Mouse (Mus musculus): ENCODE measurements around the gene Scoc. TPM values are rescaled to one million over a fixed set of nuclear protein-coding genes. Genes with fewer than 3 reads are reported as not detected.

Gene Scoc
- polyA plus RNA-seq, 1 experiment: 0.70 TPM

DNA sequence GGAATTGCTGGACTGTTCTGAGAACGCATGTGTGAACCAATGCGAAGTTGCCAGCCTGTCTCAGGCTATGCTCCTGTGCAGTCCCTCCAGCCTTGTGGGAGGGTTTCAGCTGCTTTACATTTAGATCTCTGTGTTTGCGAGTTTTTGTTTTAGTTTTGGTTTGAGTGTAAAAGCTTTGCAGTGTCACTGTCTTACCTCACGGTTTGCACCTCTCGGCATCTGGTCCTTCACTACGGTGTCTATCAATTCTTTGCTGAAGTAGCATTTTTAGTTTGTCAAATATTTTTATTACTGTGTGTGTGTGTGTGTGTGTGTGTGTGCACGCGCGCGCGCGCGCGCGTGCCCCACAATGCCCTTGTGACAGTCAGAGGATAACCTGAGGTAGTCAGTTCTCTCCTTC, 41.3 kb downstream of the Scoc start:
- Histone ChIP-seq H3K36me3 (ENCODE audit: control insufficient read depth) (no peaks in the 10 kb centered on the region), H3K27me3 (ENCODE audit: control insufficient read depth) (0 out of 2 replicates have a peak, but pooled peaks cover 2% of the 10 kb centered on the region), H3K9me3 (ENCODE audit: control insufficient read depth, low read length) (no peaks in the 10 kb centered on the region), H3K4me3 (replicated peaks) (no peak overlapping the region), H3K4me1 (ENCODE audit: control insufficient read depth) (peaks cover 16% of the 10 kb centered on the region)
- TF ChIP-seq GATA1 (IDR thresholded peaks at IDR 0.05; ENCODE audit: low read length) (no peak), TAL1 (IDR thresholded peaks at IDR 0.05; ENCODE audit: low read length) (no peak)

GRCm38 (mm10) chr8:83408496-83408895, 49.7 kb downstream of the Scoc start:
- no peaks in the 10 kb centered on the region for H3K36me3 ChIP-seq (ENCODE audit: control insufficient read depth)
- peaks cover 12% of the 10 kb centered on the region for H3K4me1 ChIP-seq (ENCODE audit: control insufficient read depth)
- H3K4me3 ChIP-seq (replicated peaks): no peak overlapping the region
- no peaks in the 10 kb centered on the region for H3K9me3 ChIP-seq (ENCODE audit: control insufficient read depth, low read length)
- TF ChIP-seq GATA1 (IDR thresholded peaks at IDR 0.05; ENCODE audit: low read length): no peak
- TF ChIP-seq TAL1 (IDR thresholded peaks at IDR 0.05; ENCODE audit: low read length): no peak
- no peaks in the 10 kb centered on the region for H3K27me3 ChIP-seq (ENCODE audit: control insufficient read depth)

DNA sequence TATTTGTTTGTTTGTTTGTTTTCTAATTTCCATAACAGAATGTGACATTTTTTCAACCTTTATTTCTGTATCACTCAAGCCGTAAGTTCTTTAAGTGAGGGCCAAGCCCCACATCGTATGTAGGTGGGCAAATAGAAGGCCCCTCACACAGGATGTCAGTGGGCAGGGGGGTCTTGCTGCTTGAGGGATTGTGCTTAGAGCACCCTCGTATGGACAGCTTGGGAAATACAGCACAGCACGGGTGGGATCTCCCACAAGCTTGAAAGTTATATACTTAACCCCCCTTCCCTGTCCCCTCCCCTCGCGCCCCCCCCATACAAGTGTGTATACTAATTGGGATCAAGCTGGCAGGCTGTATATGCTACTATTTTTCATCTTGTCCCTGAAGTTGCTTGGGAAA, 51.4 kb downstream of the Scoc start:
- Histone ChIP-seq H3K9me3 (ENCODE audit: control insufficient read depth, low read length) (no peaks in the 10 kb centered on the region), H3K4me1 (ENCODE audit: control insufficient read depth) (peaks cover 12% of the 10 kb centered on the region), H3K27me3 (ENCODE audit: control insufficient read depth) (no peaks in the 10 kb centered on the region; the same call in 1 of the 2 replicates), H3K36me3 (ENCODE audit: control insufficient read depth) (no peaks in the 10 kb centered on the region), H3K4me3 (replicated peaks) (no peak overlapping the region)
- TF ChIP-seq TAL1 (IDR thresholded peaks at IDR 0.05; ENCODE audit: low read length) (no peak), GATA1 (IDR thresholded peaks at IDR 0.05; ENCODE audit: low read length) (no peak)

- Histone ChIP-seq H3K27me3 (ENCODE audit: control insufficient read depth) (peaks cover under 1% of the 10 kb centered on the region; the same call in 1 of the 2 replicates), H3K4me1 (ENCODE audit: control insufficient read depth) (peaks cover 12% of the 10 kb centered on the region), H3K36me3 (ENCODE audit: control insufficient read depth) (no peaks in the 10 kb centered on the region), H3K9me3 (ENCODE audit: control insufficient read depth, low read length) (no peaks in the 10 kb centered on the region), H3K4me3 (replicated peaks) (no peak overlapping the region)
- TF ChIP-seq GATA1 (IDR thresholded peaks at IDR 0.05; ENCODE audit: low read length) (no peak), TAL1 (IDR thresholded peaks at IDR 0.05; ENCODE audit: low read length) (no peak)
Measured at GRCm38 (mm10) chr8:83405548-83405947, 52.6 kb downstream of the Scoc start.

DNA sequence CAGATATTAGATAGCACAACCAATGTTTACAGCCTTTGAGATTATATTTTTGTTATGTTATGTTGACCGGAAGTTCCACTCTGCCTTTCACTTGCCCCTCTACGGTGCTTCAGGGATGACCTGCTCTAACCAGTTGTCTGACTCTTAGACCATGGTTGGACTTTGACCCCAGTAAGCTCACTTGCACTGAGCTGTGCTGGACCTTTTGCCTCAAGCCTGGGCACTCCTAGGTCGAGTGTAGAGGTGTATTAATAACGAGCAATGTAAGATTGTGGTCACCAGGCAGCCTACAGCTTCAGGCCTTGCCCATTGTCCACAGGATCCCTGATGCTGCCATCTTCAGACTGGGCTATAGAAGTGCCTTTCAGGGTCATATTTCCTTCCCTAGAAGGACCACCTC, 60.5 kb downstream of the Scoc start:
- Histone ChIP-seq H3K4me3 (replicated peaks) (no peak overlapping the region), H3K4me1 (ENCODE audit: control insufficient read depth) (no peaks in the 10 kb centered on the region), H3K9me3 (ENCODE audit: control insufficient read depth, low read length) (peaks cover 3% of the 10 kb centered on the region), H3K27me3 (ENCODE audit: control insufficient read depth) (peaks cover 4% of the 10 kb centered on the region), H3K36me3 (ENCODE audit: control insufficient read depth) (no peaks in the 10 kb centered on the region)
- TF ChIP-seq TAL1 (IDR thresholded peaks at IDR 0.05; ENCODE audit: low read length): no peak
- TF ChIP-seq GATA1 (IDR thresholded peaks at IDR 0.05; ENCODE audit: low read length): no peak

- H3K4me3 ChIP-seq (replicated peaks): no peak overlapping the region
- no peaks in the 10 kb centered on the region for H3K4me1 ChIP-seq (ENCODE audit: control insufficient read depth)
- peaks cover 3% of the 10 kb centered on the region for H3K9me3 ChIP-seq (ENCODE audit: control insufficient read depth, low read length)
- no peak for TF ChIP-seq GATA1 (IDR thresholded peaks at IDR 0.05; ENCODE audit: low read length)
- peaks cover 6% of the 10 kb centered on the region for H3K27me3 ChIP-seq (ENCODE audit: control insufficient read depth)
- no peaks in the 10 kb centered on the region for H3K36me3 ChIP-seq (ENCODE audit: control insufficient read depth)
Measured at GRCm38 (mm10) chr8:83396680-83397079, 61.5 kb downstream of the Scoc start.

DNA sequence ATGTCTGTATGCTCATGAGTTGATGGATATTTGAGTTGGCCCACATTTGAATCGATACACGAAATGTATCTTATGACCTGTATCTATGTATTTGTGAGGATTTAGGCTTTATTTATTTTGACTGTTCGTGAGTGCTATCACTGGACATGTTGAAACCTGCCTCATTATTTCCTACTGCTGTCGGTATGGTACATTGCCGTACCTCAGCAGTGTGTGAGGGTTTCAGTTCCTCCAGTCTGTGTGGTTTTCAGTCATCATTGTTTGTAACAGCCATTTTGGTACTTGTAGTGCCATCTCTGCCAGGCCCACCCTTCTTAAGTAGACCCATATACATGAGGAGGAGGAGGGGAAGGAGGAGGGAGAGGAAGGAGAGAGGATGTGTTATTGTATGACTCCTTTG, 63.9 kb downstream of the Scoc start:
- Histone ChIP-seq H3K9me3 (ENCODE audit: control insufficient read depth, low read length) (peaks cover 5% of the 10 kb centered on the region), H3K36me3 (ENCODE audit: control insufficient read depth) (no peaks in the 10 kb centered on the region), H3K4me1 (ENCODE audit: control insufficient read depth) (peaks cover 7% of the 10 kb centered on the region), H3K27me3 (ENCODE audit: control insufficient read depth) (peaks cover 28% of the 10 kb centered on the region), H3K4me3 (replicated peaks) (no peak overlapping the region)
- TF ChIP-seq TAL1 (IDR thresholded peaks at IDR 0.05; ENCODE audit: low read length) (no peak), GATA1 (IDR thresholded peaks at IDR 0.05; ENCODE audit: low read length) (no peak)

GRCm38 (mm10) chr8:83392521-83392920, 65.7 kb downstream of the Scoc start:
- peaks cover 7% of the 10 kb centered on the region for H3K4me1 ChIP-seq (ENCODE audit: control insufficient read depth)
- TF ChIP-seq TAL1 (IDR thresholded peaks at IDR 0.05; ENCODE audit: low read length): no peak
- TF ChIP-seq GATA1 (IDR thresholded peaks at IDR 0.05; ENCODE audit: low read length): no peak
- H3K36me3 ChIP-seq (ENCODE audit: control insufficient read depth): no peaks in the 10 kb centered on the region
- H3K4me3 ChIP-seq (replicated peaks): no peak overlapping the region
- H3K9me3 ChIP-seq (ENCODE audit: control insufficient read depth, low read length): peaks cover 5% of the 10 kb centered on the region
- H3K27me3 ChIP-seq (ENCODE audit: control insufficient read depth): peaks cover 42% of the 10 kb centered on the region

DNA sequence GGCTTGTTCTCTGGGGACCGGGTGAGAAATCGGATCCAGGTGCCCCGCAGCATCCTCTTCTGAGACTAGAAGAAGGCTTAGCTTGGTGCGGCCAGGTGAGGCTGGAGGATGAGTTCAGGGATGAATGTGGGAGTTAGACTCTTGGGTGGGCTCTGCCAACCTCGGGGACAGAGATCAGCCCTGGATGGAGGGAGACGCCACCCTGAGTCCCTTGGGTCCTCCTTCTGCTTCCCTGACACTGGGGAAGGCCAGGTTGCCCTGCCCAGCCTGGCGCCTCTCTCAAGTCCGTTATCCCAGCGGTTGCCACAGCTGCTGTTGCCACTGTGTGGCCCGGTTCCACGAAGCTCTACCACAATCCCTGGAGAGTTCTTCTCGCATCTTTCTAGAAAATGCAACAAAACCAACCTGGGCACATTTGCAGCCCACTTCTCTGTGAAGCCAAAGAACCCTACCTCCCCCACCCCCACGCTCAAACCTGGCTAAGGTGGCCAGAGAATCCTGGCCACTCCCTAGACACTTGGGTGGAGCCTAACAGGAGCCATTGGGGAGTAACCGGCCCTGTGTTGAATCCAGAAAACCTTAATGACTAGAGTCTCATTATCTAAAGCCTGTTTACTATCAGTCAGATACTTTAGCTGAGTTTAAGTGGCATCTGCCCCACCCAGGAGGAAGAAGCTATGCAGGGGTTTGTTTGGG, 68.0 kb downstream of the Scoc start:
- TF ChIP-seq GATA1 (IDR thresholded peaks at IDR 0.05; ENCODE audit: low read length) (no peak), TAL1 (IDR thresholded peaks at IDR 0.05; ENCODE audit: low read length) (no peak)
- H3K27me3 ChIP-seq (ENCODE audit: control insufficient read depth): peaks cover 42% of the 10 kb centered on the region
- no peaks in the 10 kb centered on the region for H3K36me3 ChIP-seq (ENCODE audit: control insufficient read depth)
- H3K4me1 ChIP-seq (ENCODE audit: control insufficient read depth): peaks cover 7% of the 10 kb centered on the region
- no peak overlapping the region for H3K4me3 ChIP-seq (replicated peaks)
- H3K9me3 ChIP-seq (ENCODE audit: control insufficient read depth, low read length): peaks cover 5% of the 10 kb centered on the region
